8 mouse cellular contexts compared by ENCODE assay signal in genomic region chr10:45485226-45485760, GRCm38 (mm10). TPM values are rescaled to one million over a fixed set of nuclear protein-coding genes. Genes with fewer than 3 reads are reported as not detected.
DNase-seq lines count a peak whose midpoint lies in the region; ATAC-seq and TF ChIP-seq lines count a peak whose summit lies in the region.

No protein-coding gene starts in this region.

- H3K79me2 ChIP-seq in liver, adult 2 months (ENCODE audit: control insufficient read depth, insufficient read depth, low read length): no peaks in the 10 kb centered on the region

- ATAC-seq in erythroblast, adult 5-6 weeks (replicated peaks; ENCODE audit: low FRiP score, poor library complexity, severe bottlenecking): no peak
- ATAC-seq in inflammation-experienced regulatory T-cells, adult 6 months: no peak

- H3K9me3 ChIP-seq in erythroblast, embryonic 14.5 days (ENCODE audit: control insufficient read depth, low read length): no peaks in the 10 kb centered on the region

- no peaks in the 10 kb centered on the region for H3K36me3 ChIP-seq in erythroblast, embryonic 14.5 days (ENCODE audit: control insufficient read depth)
- H3K36me3 ChIP-seq in liver, adult 2 months (ENCODE audit: control insufficient read depth, insufficient read depth, low read length): no peaks in the 10 kb centered on the region

- H3K4me1 ChIP-seq in erythroblast, embryonic 14.5 days (ENCODE audit: control insufficient read depth): peaks cover 13% of the 10 kb centered on the region
- no peaks in the 10 kb centered on the region for H3K4me1 ChIP-seq in liver, adult 2 months (ENCODE audit: control insufficient read depth, insufficient read depth, low read length)

- peak overlapping the region; percentile 90 for H3K4me3 ChIP-seq in erythroblast, embryonic 14.5 days (replicated peaks)
- H3K4me3 ChIP-seq in liver, adult 2 months (ENCODE audit: insufficient read depth, low read depth, low read length): peak overlapping the region; percentile 69; the same call in 1 of the 2 replicates

- 5% methylated on average over 32 of the region's 32 CpGs for WGBS in liver, adult 2 months

- no peak overlapping the region for H3K9ac ChIP-seq in liver, adult 2 months (ENCODE audit: low read depth, low read length)

- peak; percentile 68 for DNase-seq in retina, embryonic 14.5 days (ENCODE audit: low spot score)
- DNase-seq in retina, postnatal 1 day: no peak
- no peak for DNase-seq in liver, adult 2 months (ENCODE audit: extremely low read depth, low read depth, low spot score)
- no peak for DNase-seq in adrenal gland, postnatal 25 days
- DNase-seq in cerebellum, postnatal 10 days: no peak

- peaks cover 52% of the 10 kb centered on the region for H3K27me3 ChIP-seq in erythroblast, embryonic 14.5 days (ENCODE audit: control insufficient read depth)
- peaks cover 14% of the 10 kb centered on the region for H3K27me3 ChIP-seq in liver, adult 2 months (ENCODE audit: control insufficient read depth, insufficient read depth, low read length)

- no peak for TF ChIP-seq POLR2A in liver, adult 2 months (IDR thresholded peaks at IDR 0.05; ENCODE audit: extremely low read depth, insufficient read depth, low read length)

- TF ChIP-seq CTCF in liver, adult 2 months (IDR thresholded peaks at IDR 0.05; ENCODE audit: low read depth, low read length): no peak

- no peak overlapping the region for H3K27ac ChIP-seq in liver, adult 2 months (replicated peaks; ENCODE audit: insufficient read depth, low read depth, low read length)

RNA-seq across cellular contexts. Expression of gene Lin28b, which starts 0.9 kb away (rescaled TPM):
- 0.16 and 0.18 TPM in 2 replicates for polyA plus RNA-seq in erythroblast, embryonic 14.5 days (2012)
- total RNA-seq in erythroblast, adult 5-6 weeks (2015; ENCODE audit: low replicate concordance): not detected in 2 replicates
- total RNA-seq in erythroblast, adult 5-6 weeks (2017; ENCODE audit: low replicate concordance): not detected in 2 replicates
- not detected in 2 replicates for total RNA-seq in liver, adult 2 months (2014; rRNA removed)
- not detected in 2 replicates for polyA plus RNA-seq in liver, adult 2 months (2012; rRNA removed)
- under 1 TPM in 1 of 3 experiments, not detected in 2; 0.19 TPM for polyA plus RNA-seq in inflammation-experienced regulatory T-cells, adult 6 months (2017; shearing (Covaris generic))
- total RNA-seq in adrenal gland, postnatal 25 days (2021): 0.15 TPM in 1 of 2 replicates, not detected in the other
